Mouse (Mus musculus): ENCODE data around the gene Kbtbd8.

Kbtbd8 gene

GRCm38 (mm10) chr6:95174311-95175143, 57.5 kb downstream of the Kbtbd8 start:
- DNase-seq (ENCODE audit: low spot score in 2 of 2) = no peak

Data from urinary bladder, adult 18-20 months (tissue).